Mouse (Mus musculus) myocyte (in vitro differentiated cells): ENCODE results near the gene Zfp872. TPM values are rescaled to one million over a fixed set of nuclear protein-coding genes. Genes with fewer than 3 reads are reported as not detected.

Experiments used
- H3K27me3 ChIP-seq: one replicate; pipeline ENCODE4 v1.6.1; 2011; ENCODE audit not compliant: control insufficient read depth, insufficient read depth, insufficient read length
- H3K36me3 ChIP-seq: one replicate; pipeline ENCODE4 v1.6.1; 2011; ENCODE audit not compliant: control insufficient read depth, insufficient read depth
- H3K4me2 ChIP-seq: one replicate; pipeline ENCODE4 v1.6.1; 2011; ENCODE audit warnings: low read depth, control low read depth
- H3K4me3 ChIP-seq: one replicate; pipeline ENCODE4 v1.5.1; 2011; ENCODE audit warnings: mild to moderate bottlenecking, control low read depth, moderate library complexity
- H3K79me2 ChIP-seq: one replicate; pipeline ENCODE4 v1.6.1; 2011; ENCODE audit not compliant: control insufficient read depth, insufficient read depth
- H3ac ChIP-seq: one replicate; pipeline ENCODE4 v1.6.1; 2011; ENCODE audit not compliant: control insufficient read depth, insufficient read length
- CEBPB ChIP-seq: IDR thresholded peaks from 2 replicates; pipeline ENCODE4 v1.6.1; 2011; ENCODE audit warnings: mild to moderate bottlenecking, moderate library complexity; ENCODE audit not compliant: poor library complexity, insufficient read depth, severe bottlenecking
- E2F4 ChIP-seq: IDR thresholded peaks from one replicate; pipeline ENCODE4 v1.6.1; 2011; ENCODE audit warnings: mild to moderate bottlenecking, control low read depth, moderate library complexity; ENCODE audit not compliant: insufficient read depth
- MAX ChIP-seq: IDR thresholded peaks from one replicate; pipeline ENCODE4 v1.6.1; 2011; ENCODE audit warnings: low read depth, mild to moderate bottlenecking, control low read depth
- MYOD1 ChIP-seq, 3 experiments: IDR thresholded peaks; one replicate each; pipeline ENCODE4 v1.6.1; 2011; ENCODE audit warnings: control low read depth in 2 of 3, low read depth in 2 of 3, mild to moderate bottlenecking in 2 of 3, moderate library complexity in 1 of 3; ENCODE audit not compliant: insufficient read length in 2 of 3, control insufficient read depth in 1 of 3
- MYOG ChIP-seq, 3 experiments: IDR thresholded peaks; one replicate each; pipeline ENCODE4 v1.6.1; 2011; ENCODE audit warnings: control low read depth in 2 of 3, low read depth in 2 of 3, mild to moderate bottlenecking in 2 of 3; ENCODE audit not compliant: insufficient read length in 2 of 3, control insufficient read depth in 1 of 3, insufficient read depth in 1 of 3
- POLR2A ChIP-seq: IDR thresholded peaks from one replicate; pipeline ENCODE4 v1.6.1; 2011; ENCODE audit warnings: low read depth, mild to moderate bottlenecking, control low read depth, moderate library complexity; ENCODE audit not compliant: insufficient read length
- POLR2AphosphoS2 ChIP-seq: IDR thresholded peaks from one replicate; pipeline ENCODE4 v1.6.1; 2011; ENCODE audit warnings: low read depth, control low read depth; ENCODE audit not compliant: insufficient read length
- REST ChIP-seq: IDR thresholded peaks from one replicate; pipeline ENCODE4 v1.6.1; 2011; ENCODE audit warnings: mild to moderate bottlenecking, control low read depth, moderate library complexity; ENCODE audit not compliant: insufficient read depth, insufficient read length
- SRF ChIP-seq: IDR thresholded peaks from one replicate; pipeline ENCODE4 v1.6.1; 2011; ENCODE audit warnings: low read depth; ENCODE audit not compliant: control insufficient read depth, insufficient read length
- TCF12 ChIP-seq: IDR thresholded peaks from one replicate; pipeline ENCODE4 v1.6.1; 2011; ENCODE audit warnings: mild to moderate bottlenecking, control low read depth; ENCODE audit not compliant: poor library complexity, insufficient read depth, severe bottlenecking
- TCF3 ChIP-seq: IDR thresholded peaks from one replicate; pipeline ENCODE4 v1.6.1; 2011; ENCODE audit warnings: low read depth, control low read depth; ENCODE audit not compliant: insufficient read length
- USF1 ChIP-seq: IDR thresholded peaks from one replicate; pipeline ENCODE4 v1.6.1; 2011; ENCODE audit warnings: low read depth, mild to moderate bottlenecking, control low read depth, moderate library complexity
- polyA plus RNA-seq: library from polyadenylated mRNA; unstranded; fragments of >200 nt; fragmentation: generic; extraction: Trizol; gene quantifications from one replicate; pipeline ENCODE4 v1.2.1, GENCODE M21; 2012; ENCODE audit warnings: missing spikeins

The Zfp872 gene
- polyA plus RNA-seq, 1 experiment = not detected

DNA sequence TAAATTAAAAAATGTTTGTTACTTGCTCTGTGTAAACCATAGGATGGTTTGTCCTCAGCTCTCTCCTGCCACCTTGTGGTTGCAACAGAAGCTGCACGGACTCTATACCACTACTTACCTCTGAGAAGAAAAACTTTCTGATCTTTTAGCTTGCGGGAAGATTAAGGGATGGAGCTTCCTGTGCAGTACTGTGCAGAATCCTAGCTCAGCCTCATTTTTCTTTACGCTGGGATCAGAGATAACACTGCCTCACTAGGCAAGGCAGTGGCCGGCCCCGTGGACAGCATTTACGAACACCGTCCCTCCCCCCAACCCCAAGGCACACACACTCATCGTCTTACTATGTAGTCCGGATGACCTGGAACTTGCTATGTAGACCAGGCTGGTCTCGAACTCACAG is 32.3 kb upstream of the Zfp872 start:
- TF ChIP-seq MAX (no peak), MYOD1 (IDR thresholded peaks at IDR 0.05; ENCODE audit: control insufficient read depth in 1 of 3, insufficient read length in 2 of 3, low read depth in 2 of 3) (no peak), MYOG (IDR thresholded peaks at IDR 0.05; ENCODE audit: control insufficient read depth in 1 of 3, insufficient read depth in 1 of 3, insufficient read length in 2 of 3, low read depth in 2 of 3) (no peak), TCF12 (no peak), TCF3 (no peak), POLR2A (no peak), SRF (no peak), POLR2AphosphoS2 (no peak), E2F4 (no peak), REST (no peak), USF1 (no peak)
- Histone ChIP-seq H3K4me2 (peak overlapping the region; percentile 75), H3K27me3 (peaks cover 3% of the 10 kb centered on the region), H3K79me2 (no peaks in the 10 kb centered on the region), H3ac (no peak overlapping the region), H3K4me3 (peak overlapping the region; percentile 34), H3K36me3 (no peaks in the 10 kb centered on the region)

DNA sequence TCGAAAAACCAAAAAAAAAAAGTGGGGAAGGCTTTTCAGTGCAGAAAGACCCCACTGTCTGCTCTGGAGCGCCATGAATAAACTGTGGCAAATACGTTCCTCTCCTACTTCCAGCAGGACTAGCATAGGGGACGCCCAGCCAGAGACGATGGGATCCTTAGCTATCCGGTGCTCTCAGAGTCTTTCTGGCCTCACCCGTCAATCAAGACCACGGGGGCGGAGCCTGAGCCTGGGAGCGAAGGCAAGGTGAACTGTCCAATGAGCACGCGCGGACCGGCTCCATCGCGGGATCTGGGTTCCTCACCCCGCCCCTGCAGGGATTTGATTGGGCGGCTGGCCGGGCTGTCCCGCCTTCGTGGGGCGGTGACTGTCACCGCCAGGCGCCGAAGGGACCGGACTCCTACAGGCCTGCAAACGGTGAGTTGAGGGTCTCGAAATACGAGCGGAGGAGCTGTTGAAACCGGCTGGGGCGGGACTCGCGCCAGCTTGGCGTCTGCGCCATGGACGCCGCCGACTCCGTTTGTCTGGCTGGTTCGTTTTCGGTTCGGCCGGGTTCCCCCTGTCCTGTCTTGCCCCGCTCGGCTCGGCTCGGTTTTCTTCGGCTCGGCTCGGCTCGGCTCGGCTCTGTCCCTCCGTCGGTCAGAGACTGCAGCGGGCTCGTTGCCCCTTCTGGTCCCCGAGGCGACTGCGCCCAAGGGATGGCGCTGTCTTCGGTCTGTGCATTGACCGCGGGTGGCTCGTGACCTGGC is 31.2 kb upstream of the Zfp872 start, which contains the start of gene Pigyl:
TSS of gene Pigyl (plus strand) at position 350 of the 749 bp plus-strand sequence.
- peak within 1 kb of the TSS; percentile 99 for H3ac ChIP-seq
- peak within 1 kb of the TSS; percentile 34 for H3K4me3 ChIP-seq
- TF ChIP-seq MAX (no peak), TCF3 (no peak), POLR2A (peak; percentile 80), REST (no peak), E2F4 (no peak), POLR2AphosphoS2 (peak; percentile 71), SRF (no peak), CEBPB (no peak), USF1 (no peak), MYOG (IDR thresholded peaks at IDR 0.05; ENCODE audit: control insufficient read depth in 1 of 3, insufficient read depth in 1 of 3, insufficient read length in 2 of 3, low read depth in 2 of 3) (peak in 1 of 3 experiments; percentile 3)
- no peaks in the 10 kb centered on the region for H3K79me2 ChIP-seq
- peak within 1 kb of the TSS; percentile 94 for H3K4me2 ChIP-seq
- H3K36me3 ChIP-seq = no peaks in the 10 kb centered on the region
- H3K27me3 ChIP-seq = peaks cover 3% of the 10 kb centered on the region

DNA sequence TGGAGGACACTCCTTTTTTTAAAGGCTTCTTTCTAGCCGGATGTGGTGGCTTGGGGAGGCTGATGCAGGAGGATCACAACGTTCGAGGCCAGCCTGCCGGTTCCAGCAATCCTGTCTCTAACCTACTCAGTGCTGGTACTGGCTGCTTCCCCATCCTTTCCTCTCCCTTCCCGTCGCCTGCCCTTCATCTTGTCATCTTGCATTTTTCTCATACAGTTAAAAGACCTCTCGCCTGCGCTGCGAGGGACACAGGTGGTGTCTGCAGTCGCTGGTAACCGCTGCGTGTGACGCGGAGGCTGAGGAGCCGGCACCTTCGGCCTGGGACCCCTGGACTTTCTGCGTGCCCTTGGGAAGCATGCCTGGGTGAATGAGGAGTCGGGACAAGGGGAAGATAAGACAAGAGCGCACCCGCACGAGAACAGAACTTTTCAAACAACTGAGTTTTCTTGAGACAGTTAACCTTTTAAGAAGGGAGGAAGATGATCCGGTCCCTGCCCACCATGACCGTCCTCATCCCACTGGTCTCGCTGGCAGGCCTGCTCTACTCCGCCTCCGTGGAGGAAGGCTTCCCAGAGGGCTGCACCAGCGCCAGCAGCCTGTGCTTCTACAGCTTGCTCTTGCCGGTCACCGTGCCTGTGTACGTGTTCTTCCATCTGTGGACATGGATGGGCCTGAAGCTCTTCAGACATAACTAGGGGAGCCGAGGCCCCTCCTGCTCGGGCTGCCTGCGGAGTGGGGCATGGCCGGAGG is 30.2 kb upstream of the Zfp872 start:
- Histone ChIP-seq H3K4me2 (peak overlapping the region; percentile 94), H3K36me3 (no peaks in the 10 kb centered on the region), H3K79me2 (no peaks in the 10 kb centered on the region), H3K27me3 (no peaks in the 10 kb centered on the region), H3ac (peak overlapping the region; percentile 99), H3K4me3 (peak overlapping the region; percentile 34)
- TF ChIP-seq SRF = no peak

DNA sequence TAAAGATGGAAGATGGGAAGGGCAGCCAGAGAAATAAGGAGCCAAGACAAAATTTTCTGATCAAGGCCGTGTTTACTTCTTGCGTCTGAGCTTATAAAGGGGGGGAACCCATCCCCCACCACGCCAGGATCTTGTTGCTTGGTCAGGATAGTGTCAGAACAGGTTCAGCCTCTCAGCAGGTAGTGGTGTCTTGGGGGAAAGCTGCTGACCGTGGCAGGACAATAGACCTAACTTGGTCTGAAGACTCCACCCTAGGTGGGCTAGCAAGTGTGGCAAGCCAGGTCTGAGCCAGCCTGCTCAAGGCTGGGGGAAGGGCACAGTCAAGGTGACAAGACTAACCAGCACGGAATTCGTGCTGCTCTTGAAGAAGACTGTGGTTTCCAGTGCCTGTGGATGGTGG is 26.6 kb upstream of the Zfp872 start:
- no peak for TF ChIP-seq E2F4
- no peak for TF ChIP-seq USF1
- Histone ChIP-seq H3K79me2 (no peaks in the 10 kb centered on the region), H3ac (no peak overlapping the region), H3K36me3 (no peaks in the 10 kb centered on the region), H3K4me2 (no peak overlapping the region), H3K4me3 (no peak overlapping the region), H3K27me3 (no peaks in the 10 kb centered on the region)

DNA sequence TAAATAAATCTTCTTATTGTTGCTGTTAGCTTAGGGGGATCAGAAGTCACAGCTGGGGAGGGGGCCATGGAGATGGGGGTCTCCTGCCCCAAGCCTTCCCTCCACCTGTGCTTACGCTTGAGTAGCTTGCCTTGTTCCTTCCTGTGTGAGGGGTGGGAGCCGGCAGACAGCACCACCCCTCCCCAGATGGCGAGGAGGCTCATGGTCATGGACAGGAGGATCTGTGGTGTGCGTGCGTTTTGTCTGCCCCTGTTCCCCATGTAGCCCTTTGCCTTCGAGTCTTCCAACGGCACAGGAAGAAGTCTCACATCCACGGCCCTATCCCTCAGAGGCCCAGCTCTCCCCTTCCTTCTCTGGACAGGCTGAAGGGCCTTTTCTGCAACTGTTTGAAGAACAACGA is 25.6 kb upstream of the Zfp872 start:
- Histone ChIP-seq H3K36me3 (no peaks in the 10 kb centered on the region), H3K4me2 (no peak overlapping the region), H3K79me2 (no peaks in the 10 kb centered on the region), H3K4me3 (no peak overlapping the region), H3K27me3 (no peaks in the 10 kb centered on the region), H3ac (no peak overlapping the region)
- TF ChIP-seq SRF = no peak
- TF ChIP-seq REST = no peak
- no peak for TF ChIP-seq CEBPB
- TF ChIP-seq E2F4 = no peak
- no peak for TF ChIP-seq POLR2AphosphoS2
- no peak for TF ChIP-seq MYOG (IDR thresholded peaks at IDR 0.05; ENCODE audit: control insufficient read depth in 1 of 3, insufficient read depth in 1 of 3, insufficient read length in 2 of 3, low read depth in 2 of 3)
- no peak for TF ChIP-seq MYOD1 (IDR thresholded peaks at IDR 0.05; ENCODE audit: control insufficient read depth in 1 of 3, insufficient read length in 2 of 3, low read depth in 2 of 3)
- no peak for TF ChIP-seq POLR2A
